Mouse (Mus musculus): ENCODE results near the gene Olfm1. TPM values are rescaled to one million over a fixed set of nuclear protein-coding genes. Genes with fewer than 3 reads are reported as not detected.

Gene Olfm1
- polyA plus RNA-seq (2015; fragmentation: Nextera tagmentation; extraction: Ambion mirVana): 34.5 and 35.7 TPM in 2 replicates

GRCm38 (mm10) chr2:28192821-28193689 lies at the start of gene Olfm1:
Olfm1 (plus strand) TSS chr2:28192992.
- under 1% methylated on average over 76 of the region's 76 CpGs for WGBS
- Histone ChIP-seq H3K4me2 (replicated peaks) (peak within 1 kb of the TSS; percentile 93), H3K9me3 (replicated peaks) (no peaks in the 10 kb centered on the region), H3K27ac (replicated peaks) (no peak within 1 kb of the TSS), H3K27me3 (peaks cover 30% of the 10 kb centered on the region), H3K9ac (peak within 1 kb of the TSS; percentile 23), H3K4me3 (replicated peaks) (peak within 1 kb of the TSS; percentile 59), H3K36me3 (no peaks in the 10 kb centered on the region), H3K4me1 (peaks cover 23% of the 10 kb centered on the region)
- ATAC-seq (ENCODE audit: insufficient number of reproducible peaks, low FRiP score, low TSS enrichment, low read depth): peak; percentile 63

DNA sequence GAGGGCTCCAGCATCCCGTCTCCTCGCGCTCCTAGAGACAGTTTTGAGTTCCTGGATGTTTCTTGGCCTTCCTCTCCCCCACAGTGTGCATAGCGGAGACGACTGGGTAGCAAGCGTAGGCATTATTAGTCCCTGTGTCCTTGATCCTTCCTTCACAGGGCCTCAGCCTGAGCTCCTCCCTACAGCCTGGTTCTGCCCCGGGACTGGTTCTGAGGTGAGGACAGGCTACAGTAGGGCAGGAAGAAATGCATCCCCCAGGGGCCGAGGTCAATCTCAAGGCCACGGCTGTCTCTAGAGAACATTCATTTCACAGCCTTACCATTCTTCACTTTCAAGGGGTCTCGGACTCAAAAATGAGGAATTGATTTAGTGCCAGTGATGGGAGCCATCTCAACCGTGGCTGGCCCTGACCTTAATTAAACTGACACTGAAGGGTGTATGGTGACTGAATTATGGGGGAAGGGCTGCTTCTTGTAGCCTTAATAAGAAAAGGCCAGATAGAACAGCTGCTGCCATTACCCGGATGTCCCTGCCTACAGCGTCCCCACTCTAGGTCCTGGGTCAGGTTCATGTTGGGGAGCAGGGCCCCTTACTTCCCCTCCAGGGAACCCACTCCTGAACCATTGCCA lies 49.3 kb upstream of the Olfm1 start:
- Histone ChIP-seq H3K36me3 (no peaks in the 10 kb centered on the region), H3K4me2 (replicated peaks) (no peak overlapping the region), H3K4me3 (replicated peaks) (no peak overlapping the region), H3K9me3 (replicated peaks) (no peaks in the 10 kb centered on the region), H3K27me3 (no peaks in the 10 kb centered on the region), H3K27ac (replicated peaks) (no peak overlapping the region), H3K9ac (no peak overlapping the region), H3K4me1 (peaks cover 8% of the 10 kb centered on the region; the same call in 1 of the 2 replicates)
- WGBS: 57% methylated on average over 13 of the region's 13 CpGs
- no peak for ATAC-seq (ENCODE audit: insufficient number of reproducible peaks, low FRiP score, low TSS enrichment, low read depth)

DNA sequence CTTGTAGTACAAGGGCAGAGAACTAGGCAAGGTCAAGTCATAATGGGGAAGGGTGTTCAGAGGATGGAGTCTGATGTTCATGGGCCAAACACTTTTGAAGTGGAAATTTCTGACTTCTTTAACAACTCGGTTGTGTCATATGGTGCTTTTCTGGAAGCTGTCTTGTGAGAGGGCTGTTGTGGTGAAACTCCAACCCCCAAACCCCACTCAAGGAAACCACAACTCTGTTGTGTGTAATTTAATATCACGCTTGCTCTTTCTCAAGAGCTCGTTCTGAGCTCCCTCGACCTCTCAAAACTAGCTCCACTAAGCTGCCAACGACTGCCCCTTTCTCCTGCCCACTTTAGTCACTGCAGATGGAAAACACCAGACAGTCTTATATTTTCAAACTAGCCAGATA lies 47.1 kb upstream of the Olfm1 start:
- WGBS: 31% methylated on average over 5 of the region's 5 CpGs
- no peak overlapping the region for H3K9ac ChIP-seq

GRCm38 (mm10) chr2:28146152-28146551 lies 46.6 kb upstream of the Olfm1 start:
- Histone ChIP-seq H3K4me2 (replicated peaks) (no peak overlapping the region), H3K4me1 (peaks cover 10% of the 10 kb centered on the region; the same call in 1 of the 2 replicates), H3K36me3 (no peaks in the 10 kb centered on the region), H3K4me3 (replicated peaks) (no peak overlapping the region), H3K9ac (no peak overlapping the region), H3K27me3 (no peaks in the 10 kb centered on the region), H3K27ac (replicated peaks) (no peak overlapping the region), H3K9me3 (replicated peaks) (no peaks in the 10 kb centered on the region)
- ATAC-seq (ENCODE audit: insufficient number of reproducible peaks, low FRiP score, low TSS enrichment, low read depth): no peak
- 61% methylated on average over 4 of the region's 4 CpGs for WGBS

More for the DNA sequence above, 47.1 kb upstream of the Olfm1 start:
- no peak overlapping the region for H3K4me2 ChIP-seq (replicated peaks)
- H3K36me3 ChIP-seq: no peaks in the 10 kb centered on the region
- H3K9me3 ChIP-seq (replicated peaks): no peaks in the 10 kb centered on the region
- no peak overlapping the region for H3K27ac ChIP-seq (replicated peaks)
- H3K4me3 ChIP-seq (replicated peaks): no peak overlapping the region
- peaks cover 10% of the 10 kb centered on the region; the same call in 1 of the 2 replicates for H3K4me1 ChIP-seq
- no peak for ATAC-seq (ENCODE audit: insufficient number of reproducible peaks, low FRiP score, low TSS enrichment, low read depth)
- H3K27me3 ChIP-seq: no peaks in the 10 kb centered on the region

DNA sequence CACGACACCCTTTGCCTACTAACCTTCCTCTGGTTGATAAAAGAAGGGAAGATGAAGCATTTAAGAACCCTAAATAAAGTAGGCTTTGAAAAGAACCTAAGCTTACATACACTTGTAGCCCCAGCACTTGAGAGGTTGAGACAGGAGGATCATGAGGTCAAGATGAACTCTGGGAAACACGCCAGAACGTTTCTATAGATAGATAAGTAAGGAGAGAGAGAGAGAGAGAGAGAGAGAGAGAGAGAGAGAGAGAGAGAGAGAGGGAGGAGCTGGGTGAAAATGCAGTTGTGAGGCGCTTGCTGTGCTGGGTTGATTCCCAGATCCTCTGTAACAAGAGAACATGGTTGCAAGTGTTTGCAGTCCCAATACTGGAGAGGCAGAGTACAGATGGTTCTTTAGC lies 46.1 kb upstream of the Olfm1 start:
- H3K4me2 ChIP-seq (replicated peaks): no peak overlapping the region
- no peaks in the 10 kb centered on the region for H3K27me3 ChIP-seq
- H3K4me1 ChIP-seq: peaks cover 10% of the 10 kb centered on the region; the same call in 1 of the 2 replicates
- WGBS: 62% methylated on average over 4 of the region's 4 CpGs
- no peak overlapping the region for H3K27ac ChIP-seq (replicated peaks)
- H3K9me3 ChIP-seq (replicated peaks): no peaks in the 10 kb centered on the region
- no peak overlapping the region for H3K9ac ChIP-seq
- ATAC-seq (ENCODE audit: insufficient number of reproducible peaks, low FRiP score, low TSS enrichment, low read depth): no peak
- H3K4me3 ChIP-seq (replicated peaks): no peak overlapping the region
- no peaks in the 10 kb centered on the region for H3K36me3 ChIP-seq

- Histone ChIP-seq H3K4me3 (replicated peaks) (no peak overlapping the region), H3K27me3 (no peaks in the 10 kb centered on the region), H3K36me3 (no peaks in the 10 kb centered on the region), H3K9me3 (replicated peaks) (no peaks in the 10 kb centered on the region), H3K4me2 (replicated peaks) (no peak overlapping the region), H3K9ac (no peak overlapping the region), H3K4me1 (peaks cover 10% of the 10 kb centered on the region; the same call in 1 of the 2 replicates), H3K27ac (replicated peaks) (no peak overlapping the region)
- 76% methylated on average over 5 of the region's 5 CpGs for WGBS
- no peak for ATAC-seq (ENCODE audit: insufficient number of reproducible peaks, low FRiP score, low TSS enrichment, low read depth)
These were observed 45.5 kb upstream of the Olfm1 start for GRCm38 (mm10) chr2:28147248-28147794.

GRCm38 (mm10) chr2:28149688-28150087 lies 43.1 kb upstream of the Olfm1 start:
- Histone ChIP-seq H3K27ac (replicated peaks) (no peak overlapping the region), H3K4me3 (replicated peaks) (no peak overlapping the region), H3K4me2 (replicated peaks) (no peak overlapping the region), H3K9me3 (replicated peaks) (no peaks in the 10 kb centered on the region), H3K36me3 (no peaks in the 10 kb centered on the region), H3K4me1 (peaks cover 10% of the 10 kb centered on the region; the same call in 1 of the 2 replicates), H3K27me3 (no peaks in the 10 kb centered on the region), H3K9ac (no peak overlapping the region)
- 45% methylated on average over 11 of the region's 11 CpGs for WGBS
- ATAC-seq (ENCODE audit: insufficient number of reproducible peaks, low FRiP score, low TSS enrichment, low read depth): no peak

- no peak overlapping the region for H3K9ac ChIP-seq
- H3K4me1 ChIP-seq: peaks cover 8% of the 10 kb centered on the region; the same call in 1 of the 2 replicates
- no peaks in the 10 kb centered on the region for H3K9me3 ChIP-seq (replicated peaks)
- H3K27me3 ChIP-seq: no peaks in the 10 kb centered on the region
- H3K4me3 ChIP-seq (replicated peaks): no peak overlapping the region
- H3K4me2 ChIP-seq (replicated peaks): no peak overlapping the region
- H3K27ac ChIP-seq (replicated peaks): no peak overlapping the region
- ATAC-seq (ENCODE audit: insufficient number of reproducible peaks, low FRiP score, low TSS enrichment, low read depth): no peak
- WGBS: 34% methylated on average over 7 of the region's 7 CpGs
- H3K36me3 ChIP-seq: no peaks in the 10 kb centered on the region
These were observed 32.2 kb upstream of the Olfm1 start for GRCm38 (mm10) chr2:28160568-28160967.

DNA sequence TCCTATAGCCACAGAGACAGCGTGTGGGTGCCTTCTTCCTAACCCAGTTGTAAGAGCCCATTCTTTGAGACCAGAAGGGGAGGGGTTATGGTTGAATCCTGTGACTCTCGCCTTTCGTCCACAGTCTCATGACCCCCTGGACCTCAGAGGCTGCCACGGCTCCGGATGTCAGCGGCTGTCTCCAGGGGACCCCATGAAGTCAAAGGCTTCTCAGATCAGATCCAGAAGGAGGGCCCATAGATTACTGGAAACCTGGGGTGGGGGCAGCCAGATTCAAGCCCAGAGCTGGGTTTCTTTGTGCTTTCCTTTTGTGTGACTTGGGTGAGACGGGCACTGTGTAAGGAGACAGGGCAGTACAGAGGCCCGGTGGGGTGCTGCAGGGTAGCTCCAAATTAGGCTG lies 27.2 kb upstream of the Olfm1 start:
- H3K9ac ChIP-seq: no peak overlapping the region
- no peaks in the 10 kb centered on the region for H3K27me3 ChIP-seq
- no peaks in the 10 kb centered on the region for H3K9me3 ChIP-seq (replicated peaks)
- no peak for ATAC-seq (ENCODE audit: insufficient number of reproducible peaks, low FRiP score, low TSS enrichment, low read depth)
- no peaks in the 10 kb centered on the region for H3K36me3 ChIP-seq
- no peak overlapping the region for H3K27ac ChIP-seq (replicated peaks)
- peaks cover 5% of the 10 kb centered on the region; the same call in 1 of the 2 replicates for H3K4me1 ChIP-seq
- H3K4me2 ChIP-seq (replicated peaks): no peak overlapping the region
- H3K4me3 ChIP-seq (replicated peaks): no peak overlapping the region
- 54% methylated on average over 8 of the region's 8 CpGs for WGBS

- ATAC-seq (ENCODE audit: insufficient number of reproducible peaks, low FRiP score, low TSS enrichment, low read depth): no peak
- Histone ChIP-seq H3K4me1 (no peaks in the 10 kb centered on the region), H3K27ac (replicated peaks) (no peak overlapping the region), H3K36me3 (no peaks in the 10 kb centered on the region), H3K27me3 (no peaks in the 10 kb centered on the region), H3K4me3 (replicated peaks) (no peak overlapping the region), H3K9me3 (replicated peaks) (no peaks in the 10 kb centered on the region), H3K9ac (no peak overlapping the region), H3K4me2 (replicated peaks) (no peak overlapping the region)
- 61% methylated on average over 12 of the region's 12 CpGs for WGBS
These were observed 23.5 kb upstream of the Olfm1 start for GRCm38 (mm10) chr2:28169336-28169735.

DNA sequence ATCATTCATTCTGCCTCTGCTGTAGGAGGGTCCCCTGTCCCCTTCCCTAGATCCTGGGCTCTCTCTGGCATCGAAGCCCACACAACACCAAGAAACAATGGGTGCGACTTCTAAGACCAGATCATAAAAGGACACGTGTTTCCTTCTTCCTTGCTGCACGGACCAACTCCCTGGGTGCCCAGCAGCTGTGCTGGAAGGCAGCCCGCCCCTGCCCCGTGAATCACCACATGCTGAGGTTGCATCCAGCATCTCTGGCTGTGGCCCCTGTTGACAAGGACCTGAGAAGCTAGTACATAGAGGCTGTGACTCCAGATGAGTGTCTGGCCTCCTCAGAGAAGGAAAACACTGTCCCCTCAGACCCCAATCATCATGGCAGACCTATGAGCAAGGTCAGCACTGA lies 20.8 kb upstream of the Olfm1 start:
- Histone ChIP-seq H3K4me2 (replicated peaks) (no peak overlapping the region), H3K4me3 (replicated peaks) (no peak overlapping the region), H3K9me3 (replicated peaks) (no peaks in the 10 kb centered on the region), H3K9ac (no peak overlapping the region), H3K27me3 (no peaks in the 10 kb centered on the region), H3K4me1 (no peaks in the 10 kb centered on the region), H3K36me3 (no peaks in the 10 kb centered on the region), H3K27ac (replicated peaks) (no peak overlapping the region)
- no peak for ATAC-seq (ENCODE audit: insufficient number of reproducible peaks, low FRiP score, low TSS enrichment, low read depth)
- WGBS: 69% methylated on average over 6 of the region's 6 CpGs

Data from embryonic facial prominence, embryonic 15.5 days (tissue).